Mouse (Mus musculus): ENCODE results near the gene Ddx54. TPM values are rescaled to one million over a fixed set of nuclear protein-coding genes. Genes with fewer than 3 reads are reported as not detected.
A peak's percentile ranks its signal among the peaks of the same experiment; 100 is the strongest.

Gene Ddx54
- polyA plus RNA-seq, 1 experiment from 2014 or later = 34.8 TPM

DNA sequence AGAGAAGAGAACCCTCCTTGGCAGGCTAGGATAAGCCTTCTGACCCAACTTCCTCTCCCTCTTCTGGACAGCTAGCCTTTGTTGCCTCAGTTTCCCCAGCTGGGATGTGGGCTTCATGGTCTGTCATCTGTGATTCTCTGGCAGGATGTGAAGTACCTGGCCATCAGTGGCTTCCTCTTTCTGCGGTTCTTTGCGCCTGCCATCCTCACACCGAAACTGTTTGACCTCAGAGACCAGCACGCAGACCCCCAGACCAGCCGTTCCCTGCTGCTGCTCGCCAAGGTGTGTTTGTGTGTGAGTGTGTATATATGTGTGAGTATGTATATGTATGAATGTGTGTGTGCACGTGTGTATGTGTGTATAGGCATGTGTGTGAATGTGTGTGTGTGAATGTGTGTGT, 57.6 kb downstream of the Ddx54 start:
- DNase-seq (ENCODE audit: low spot score) = no peak
- Histone ChIP-seq H3K27ac (no peak overlapping the region), H3K27me3 (ENCODE audit: insufficient read depth, low read length) (no peaks in the 10 kb centered on the region), H3K4me2 (ENCODE audit: low read length) (no peak overlapping the region), H3K9me3 (replicated peaks; ENCODE audit: low read length) (no peaks in the 10 kb centered on the region), H3K4me1 (replicated peaks; ENCODE audit: insufficient read depth, low read length) (no peaks in the 10 kb centered on the region), H3K36me3 (ENCODE audit: insufficient read depth, low read length) (no peaks in the 10 kb centered on the region), H3K4me3 (replicated peaks; ENCODE audit: low read depth, low read length) (no peak overlapping the region), H3K9ac (ENCODE audit: low read depth, low read length) (no peak overlapping the region)
- TF ChIP-seq CTCF (IDR thresholded peaks at IDR 0.05; ENCODE audit: low read depth) = no peak
- ATAC-seq (replicated peaks; ENCODE audit: low FRiP score, low read depth) = no peak
- WGBS = 87% methylated on average over 7 of the region's 7 CpGs

DNA sequence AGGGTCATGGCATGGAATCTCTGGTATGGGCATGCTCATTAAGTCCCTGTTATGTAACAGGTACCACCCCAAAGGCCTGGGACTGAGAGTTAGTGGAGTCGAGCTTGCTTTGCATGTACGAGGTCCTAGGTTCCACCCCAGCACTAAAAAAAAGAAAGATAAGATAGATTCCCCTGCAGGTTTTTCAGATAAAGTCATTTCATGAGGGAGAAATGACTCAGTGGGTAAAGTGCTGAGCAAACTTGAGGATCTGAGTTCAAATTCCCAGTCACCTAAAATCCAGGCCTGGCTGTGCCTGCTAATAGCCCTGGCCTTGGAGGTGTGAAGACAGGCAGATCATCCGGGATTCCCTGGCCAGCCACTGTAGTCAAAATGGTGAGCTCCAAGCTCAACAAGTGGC, 59.3 kb downstream of the Ddx54 start:
- DNase-seq (ENCODE audit: low spot score) (no peak), ATAC-seq (replicated peaks; ENCODE audit: low FRiP score, low read depth) (no peak)
- 70% methylated on average over 3 of the region's 3 CpGs for WGBS
- Histone ChIP-seq H3K9me3 (replicated peaks; ENCODE audit: low read length) (no peaks in the 10 kb centered on the region), H3K27me3 (ENCODE audit: insufficient read depth, low read length) (no peaks in the 10 kb centered on the region), H3K4me1 (replicated peaks; ENCODE audit: insufficient read depth, low read length) (no peaks in the 10 kb centered on the region), H3K9ac (ENCODE audit: low read depth, low read length) (no peak overlapping the region), H3K27ac (no peak overlapping the region), H3K4me3 (replicated peaks; ENCODE audit: low read depth, low read length) (no peak overlapping the region), H3K4me2 (ENCODE audit: low read length) (no peak overlapping the region), H3K36me3 (ENCODE audit: insufficient read depth, low read length) (no peaks in the 10 kb centered on the region)
- TF ChIP-seq CTCF (IDR thresholded peaks at IDR 0.05; ENCODE audit: low read depth) = no peak

DNA sequence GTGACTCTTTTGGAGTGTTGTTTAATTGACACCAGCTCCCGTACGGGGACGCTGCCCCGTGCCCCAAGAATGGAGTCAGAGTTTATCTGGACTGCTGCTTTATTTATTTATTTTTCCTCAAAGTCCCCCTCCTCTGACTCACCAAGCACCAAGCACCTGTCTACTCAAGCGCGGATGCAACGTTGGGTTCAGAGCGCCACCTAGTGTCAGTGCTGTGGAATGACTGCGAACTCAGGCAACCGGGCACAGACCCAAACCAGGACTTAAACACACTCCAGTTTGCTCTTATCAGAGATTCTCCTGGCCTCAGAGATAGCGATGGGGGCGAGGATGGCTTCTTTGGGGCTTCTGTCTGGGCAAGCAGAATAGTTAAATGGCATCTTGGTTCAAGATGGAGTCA, 61.1 kb downstream of the Ddx54 start:
- Histone ChIP-seq H3K9ac (ENCODE audit: low read depth, low read length) (no peak overlapping the region), H3K4me1 (replicated peaks; ENCODE audit: insufficient read depth, low read length) (no peaks in the 10 kb centered on the region), H3K4me3 (replicated peaks; ENCODE audit: low read depth, low read length) (no peak overlapping the region), H3K27me3 (ENCODE audit: insufficient read depth, low read length) (no peaks in the 10 kb centered on the region), H3K36me3 (ENCODE audit: insufficient read depth, low read length) (no peaks in the 10 kb centered on the region), H3K9me3 (replicated peaks; ENCODE audit: low read length) (no peaks in the 10 kb centered on the region), H3K4me2 (ENCODE audit: low read length) (no peak overlapping the region), H3K27ac (no peak overlapping the region)
- peak; percentile 94 for TF ChIP-seq CTCF (IDR thresholded peaks at IDR 0.05; ENCODE audit: low read depth)
- ATAC-seq (replicated peaks; ENCODE audit: low FRiP score, low read depth) = no peak
- 6% methylated on average over 12 of the region's 12 CpGs for WGBS
- peak; percentile 76 for DNase-seq (ENCODE audit: low spot score)

DNA sequence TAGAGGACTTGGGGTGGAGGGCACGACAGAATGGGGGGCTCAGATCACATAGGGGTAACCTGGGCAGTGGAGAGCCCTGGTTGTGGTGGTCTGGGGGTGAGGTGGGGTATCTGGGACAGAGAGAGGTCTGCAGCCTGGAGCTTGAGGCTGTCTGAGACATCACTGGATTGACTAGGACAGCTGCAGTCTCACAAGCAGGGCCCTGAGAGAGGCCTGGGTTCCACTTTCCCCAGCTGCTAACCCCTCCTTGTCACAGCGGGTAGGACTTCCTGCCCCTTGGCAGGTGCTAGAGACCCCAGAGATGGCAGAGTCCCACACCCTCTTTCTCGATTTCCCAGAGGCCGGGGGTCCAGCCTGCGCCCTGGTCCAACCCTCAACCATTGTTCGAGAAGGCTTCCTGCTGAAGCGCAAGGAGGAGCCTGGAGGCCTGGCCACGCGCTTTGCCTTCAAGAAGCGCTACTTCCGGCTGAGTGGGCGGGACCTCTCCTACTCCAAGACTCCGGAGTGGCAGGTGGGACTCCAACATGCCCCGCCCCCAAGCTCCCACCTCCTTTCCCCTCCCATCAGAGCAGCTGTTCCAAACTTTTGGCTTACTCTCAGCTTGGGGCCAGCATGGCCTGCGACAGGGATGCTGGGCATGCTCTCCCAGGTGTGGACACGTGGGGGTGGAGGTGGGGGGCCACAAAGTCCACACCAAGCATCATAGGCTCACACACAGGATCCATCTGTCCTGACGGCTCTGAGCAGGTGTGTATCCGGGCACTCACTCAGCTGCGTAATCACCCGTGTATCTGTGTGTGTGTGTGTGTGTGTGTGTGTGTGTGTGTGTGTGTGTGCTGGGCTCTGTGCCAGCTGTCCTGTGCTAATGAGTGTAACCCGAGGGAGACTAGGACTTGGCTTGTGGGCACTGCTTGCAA, 61.9 kb downstream of the Ddx54 start:
- ATAC-seq (replicated peaks; ENCODE audit: low FRiP score, low read depth) = peak; percentile 55

DNA sequence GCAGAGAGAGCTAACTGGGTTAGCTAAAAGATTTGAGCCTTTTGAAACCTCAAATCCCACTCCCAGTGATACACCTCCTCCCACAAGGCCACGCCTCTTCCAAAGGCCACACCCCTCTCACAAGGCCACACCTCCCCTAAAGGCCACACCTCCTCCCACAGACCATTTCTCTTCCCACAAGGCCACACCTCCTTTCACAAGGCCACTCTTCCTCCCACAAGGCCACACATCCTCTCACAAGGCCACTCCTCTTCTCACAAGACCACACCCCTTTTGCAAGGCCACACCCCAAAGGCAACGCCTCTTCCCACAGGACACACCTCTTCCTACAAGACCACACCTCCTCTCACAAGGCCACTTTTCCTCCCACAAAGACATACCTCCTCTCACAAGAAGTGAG, 65.0 kb downstream of the Ddx54 start:
- ATAC-seq (replicated peaks; ENCODE audit: low FRiP score, low read depth) (no peak), DNase-seq (ENCODE audit: low spot score) (peak; percentile 73)
- Histone ChIP-seq H3K4me2 (ENCODE audit: low read length) (no peak overlapping the region), H3K9me3 (replicated peaks; ENCODE audit: low read length) (no peaks in the 10 kb centered on the region), H3K4me1 (replicated peaks; ENCODE audit: insufficient read depth, low read length) (no peaks in the 10 kb centered on the region; the same call in 1 of the 2 replicates), H3K9ac (ENCODE audit: low read depth, low read length) (no peak overlapping the region), H3K27ac (no peak overlapping the region), H3K36me3 (ENCODE audit: insufficient read depth, low read length) (no peaks in the 10 kb centered on the region), H3K4me3 (replicated peaks; ENCODE audit: low read depth, low read length) (no peak overlapping the region), H3K27me3 (ENCODE audit: insufficient read depth, low read length) (no peaks in the 10 kb centered on the region)
- no peak for TF ChIP-seq CTCF (IDR thresholded peaks at IDR 0.05; ENCODE audit: low read depth)
- WGBS = 18% methylated on average over 2 of the region's 2 CpGs

More for the DNA sequence above, 61.9 kb downstream of the Ddx54 start:
- Histone ChIP-seq H3K27me3 (ENCODE audit: insufficient read depth, low read length) (no peaks in the 10 kb centered on the region), H3K9ac (ENCODE audit: low read depth, low read length) (no peak overlapping the region), H3K4me1 (replicated peaks; ENCODE audit: insufficient read depth, low read length) (no peaks in the 10 kb centered on the region; the same call in 1 of the 2 replicates), H3K4me2 (ENCODE audit: low read length) (peak overlapping the region; percentile 21; the same call in 1 of the 2 replicates), H3K27ac (no peak overlapping the region), H3K36me3 (ENCODE audit: insufficient read depth, low read length) (no peaks in the 10 kb centered on the region), H3K9me3 (replicated peaks; ENCODE audit: low read length) (no peaks in the 10 kb centered on the region), H3K4me3 (replicated peaks; ENCODE audit: low read depth, low read length) (no peak overlapping the region)
- TF ChIP-seq CTCF (IDR thresholded peaks at IDR 0.05; ENCODE audit: low read depth) = no peak
- WGBS = 21% methylated on average over 21 of the region's 21 CpGs
- DNase-seq (ENCODE audit: low spot score) = peak; percentile 65

Other genes with a start within 250 kb of the Ddx54 start
- not detected in 2 replicates for gene Lhx5, start 181.0 kb upstream of the Ddx54 start, polyA plus RNA-seq (2015; fragmentation: Nextera tagmentation; extraction: Ambion mirVana)
- 12.0 and 13.3 TPM in 2 replicates for gene Sdsl, start 139.9 kb upstream of the Ddx54 start, polyA plus RNA-seq (2015; fragmentation: Nextera tagmentation; extraction: Ambion mirVana)
- gene Sds, start 136.2 kb upstream of the Ddx54 start, polyA plus RNA-seq (2015; fragmentation: Nextera tagmentation; extraction: Ambion mirVana) = not detected in 2 replicates
- gene Plbd2, start 109.1 kb upstream of the Ddx54 start, polyA plus RNA-seq (2015; fragmentation: Nextera tagmentation; extraction: Ambion mirVana) = 73.7 and 78.2 TPM in 2 replicates
- gene Slc8b1, start 101.6 kb upstream of the Ddx54 start, polyA plus RNA-seq (2015; fragmentation: Nextera tagmentation; extraction: Ambion mirVana) = 9.5 and 9.8 TPM in 2 replicates
- gene Tpcn1, start 24.1 kb upstream of the Ddx54 start, polyA plus RNA-seq (2015; fragmentation: Nextera tagmentation; extraction: Ambion mirVana) = 34.6 and 35.4 TPM in 2 replicates
- 1.1 and 1.4 TPM in 2 replicates for gene Iqcd, start 23.7 kb upstream of the Ddx54 start, polyA plus RNA-seq (2015; fragmentation: Nextera tagmentation; extraction: Ambion mirVana)
- 14.3 and 16.3 TPM in 2 replicates for gene Rita1, start 150 bp upstream of the Ddx54 start, polyA plus RNA-seq (2015; fragmentation: Nextera tagmentation; extraction: Ambion mirVana)
- gene Cfap73, start 21.5 kb downstream of the Ddx54 start, polyA plus RNA-seq (2015; fragmentation: Nextera tagmentation; extraction: Ambion mirVana) = not detected in 2 replicates
- 0.36 and 0.39 TPM in 2 replicates for gene Rasal1, start 36.1 kb downstream of the Ddx54 start, polyA plus RNA-seq (2015; fragmentation: Nextera tagmentation; extraction: Ambion mirVana)
- 3.6 and 5.5 TPM in 2 replicates for gene Dtx1, start 99.2 kb downstream of the Ddx54 start, polyA plus RNA-seq (2015; fragmentation: Nextera tagmentation; extraction: Ambion mirVana)
- 0.64 and 0.87 TPM in 2 replicates for gene Oas2, start 137.1 kb downstream of the Ddx54 start, polyA plus RNA-seq (2015; fragmentation: Nextera tagmentation; extraction: Ambion mirVana)
- gene Oas3, start 164.9 kb downstream of the Ddx54 start, polyA plus RNA-seq (2015; fragmentation: Nextera tagmentation; extraction: Ambion mirVana) = 0.13 and 0.21 TPM in 2 replicates
- not detected in 2 replicates for gene Oas1e, start 182.8 kb downstream of the Ddx54 start, polyA plus RNA-seq (2015; fragmentation: Nextera tagmentation; extraction: Ambion mirVana)
- 1.1 and 1.2 TPM in 2 replicates for gene Oas1c, start 199.8 kb downstream of the Ddx54 start, polyA plus RNA-seq (2015; fragmentation: Nextera tagmentation; extraction: Ambion mirVana)
- 0.12 and 0.27 TPM in 2 replicates for gene Oas1f, start 234.6 kb downstream of the Ddx54 start, polyA plus RNA-seq (2015; fragmentation: Nextera tagmentation; extraction: Ambion mirVana)
- 0.07 TPM in 1 of 2 replicates, not detected in the other for gene Oas1h, start 248.7 kb downstream of the Ddx54 start, polyA plus RNA-seq (2015; fragmentation: Nextera tagmentation; extraction: Ambion mirVana)